Mouse (Mus musculus) midbrain, embryonic 11.5 days (tissue): ENCODE data around the gene Tspan14. TPM values are rescaled to one million over a fixed set of nuclear protein-coding genes. Genes with fewer than 3 reads are reported as not detected.

Experiments
- ATAC-seq: fragments of 200-750 bp; cut with Nextera tagmentation; 2 replicates; pipeline ENCODE4 v1.8.0; 2017; ENCODE audit warnings: moderate TSS enrichment, moderate library complexity; ENCODE audit not compliant: low FRiP score
- DNase-seq: peaks from one replicate; pipeline ENCODE4 v3.0.0; 2015; ENCODE audit warnings: low spot score; ENCODE audit errors: missing footprints
- H3K27ac ChIP-seq: fragments of 300-500 bp; sonication (generic); 2 replicates; pipeline ENCODE4 v1.5.1; 2014; ENCODE audit warnings: low read depth, low read length
- H3K27me3 ChIP-seq: fragments of 300-500 bp; sonication (generic); 2 replicates; pipeline ENCODE4 v1.6.1; 2014; ENCODE audit warnings: mild to moderate bottlenecking, low read length, moderate library complexity, mixed read lengths; ENCODE audit not compliant: control insufficient read depth, insufficient read depth
- H3K36me3 ChIP-seq: fragments of 300-500 bp; sonication (generic); 2 replicates; pipeline ENCODE4 v1.6.1; 2014; ENCODE audit warnings: mild to moderate bottlenecking, low read length, moderate library complexity, mixed read lengths; ENCODE audit not compliant: control insufficient read depth, insufficient read depth
- H3K4me1 ChIP-seq: fragments of 300-500 bp; sonication (generic); 2 replicates; pipeline ENCODE4 v1.6.1; 2014; ENCODE audit warnings: low read length; ENCODE audit not compliant: control insufficient read depth, insufficient read depth
- H3K4me2 ChIP-seq: fragments of 300-500 bp; sonication (generic); 2 replicates; pipeline ENCODE4 v1.6.1; 2014; ENCODE audit warnings: mild to moderate bottlenecking, moderate library complexity
- H3K4me3 ChIP-seq: fragments of 300-500 bp; sonication (generic); 2 replicates; pipeline ENCODE4 v1.5.1; 2014; ENCODE audit warnings: low read depth, low read length
- H3K9ac ChIP-seq: fragments of 300-500 bp; sonication (generic); 2 replicates; pipeline ENCODE4 v1.6.1; 2014; ENCODE audit warnings: low read length
- H3K9me3 ChIP-seq: fragments of 300-500 bp; sonication (generic); 2 replicates; pipeline ENCODE4 v1.6.1; 2016; ENCODE audit warnings: low read length; ENCODE audit not compliant: control insufficient read depth
- WGBS: fragments of 180-500 bp; shearing (Covaris S2); extraction: QIAGEN DNeasy Blood & Tissue Kit; methylation state at CpG from one replicate; pipeline ENCODE4 v1.1.7; 2014; 5-methylcytosine and 5-hydroxymethylcytosine counted together
- polyA plus RNA-seq: library from polyadenylated mRNA; unstranded; fragments of >200 nt; fragmentation: Nextera tagmentation; extraction: Ambion mirVana; gene quantifications from 2 replicates; pipeline ENCODE4 v1.2.1, GENCODE M21; 2014

The Tspan14 gene
- polyA plus RNA-seq, 1 experiment from 2014 or later, result 99.5 TPM

DNA sequence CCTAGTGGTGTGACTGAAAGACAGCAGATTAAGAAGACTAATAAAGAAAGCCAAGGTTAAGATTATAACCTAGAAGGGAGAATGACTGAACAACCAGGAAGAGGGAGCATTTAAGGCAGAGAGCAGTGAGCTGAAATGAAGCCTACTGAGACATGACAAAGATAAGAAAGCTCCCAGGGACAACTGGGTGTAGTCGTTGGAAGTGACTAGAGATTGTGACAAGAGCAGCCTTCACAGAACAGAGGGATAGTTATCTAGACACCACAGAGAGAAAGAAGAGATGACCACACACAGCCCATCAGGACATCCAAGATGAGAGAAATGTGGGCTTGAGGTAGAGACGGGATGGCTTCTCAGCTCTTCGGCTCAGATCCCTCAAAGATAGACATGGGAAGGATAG is 102.9 kb downstream of the Tspan14 start:
- no peaks in the 10 kb centered on the region for H3K9me3 ChIP-seq
- no peaks in the 10 kb centered on the region for H3K36me3 ChIP-seq
- H3K9ac ChIP-seq, result no peak overlapping the region
- no peak overlapping the region for H3K27ac ChIP-seq
- H3K4me1 ChIP-seq, result no peaks in the 10 kb centered on the region
- no peaks in the 10 kb centered on the region for H3K27me3 ChIP-seq
- no peak overlapping the region for H3K4me3 ChIP-seq
- no peak for DNase-seq
- no peak overlapping the region for H3K4me2 ChIP-seq
- ATAC-seq, result no peak
- 79% methylated on average over 3 of the region's 3 CpGs for WGBS

DNA sequence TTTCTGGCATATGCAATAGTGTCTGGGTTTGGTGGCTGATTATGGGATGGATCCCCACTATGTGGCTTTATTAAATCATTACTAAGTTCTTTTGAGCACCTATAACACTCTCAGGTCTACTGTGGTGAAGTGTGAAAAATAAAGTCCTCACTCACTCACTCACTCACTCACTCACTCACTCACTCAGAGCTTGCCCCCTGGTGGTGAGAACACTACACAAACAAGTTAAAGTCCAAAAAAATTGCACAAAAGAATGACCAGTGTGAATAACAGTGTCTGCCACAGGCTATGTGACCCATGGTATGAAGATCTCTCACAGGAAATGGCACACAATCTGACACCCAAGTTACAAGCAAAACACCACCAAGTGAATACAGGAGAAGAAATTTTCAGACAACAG is 103.6 kb downstream of the Tspan14 start:
- H3K4me3 ChIP-seq, result no peak overlapping the region
- H3K9me3 ChIP-seq, result no peaks in the 10 kb centered on the region
- H3K4me2 ChIP-seq, result no peak overlapping the region
- H3K36me3 ChIP-seq, result no peaks in the 10 kb centered on the region
- DNase-seq, result peak; percentile 21
- no peaks in the 10 kb centered on the region for H3K27me3 ChIP-seq
- no peak overlapping the region for H3K27ac ChIP-seq
- no peaks in the 10 kb centered on the region for H3K4me1 ChIP-seq
- no peak for ATAC-seq
- no peak overlapping the region for H3K9ac ChIP-seq

Other genes starting within 250 kb of the Tspan14 start
- 0.76 and 0.78 TPM in 2 replicates for gene Sh2d4b, start 73.5 kb downstream of the Tspan14 start, polyA plus RNA-seq
- gene Fam213a, start 47.0 kb upstream of the Tspan14 start, polyA plus RNA-seq, result 44.7 and 50.4 TPM in 2 replicates
- gene Dydc2, start 102.4 kb upstream of the Tspan14 start, polyA plus RNA-seq, result not detected in 2 replicates
- gene Dydc1, start 106.1 kb upstream of the Tspan14 start, polyA plus RNA-seq, result not detected in 2 replicates
- gene Mat1a, start 138.2 kb upstream of the Tspan14 start, polyA plus RNA-seq, result not detected in 2 replicates
- not detected in 2 replicates for gene Sftpa1, start 165.0 kb upstream of the Tspan14 start, polyA plus RNA-seq
- gene Mbl1, start 184.7 kb upstream of the Tspan14 start, polyA plus RNA-seq, result not detected in 2 replicates
- gene Sftpd, start 218.3 kb upstream of the Tspan14 start, polyA plus RNA-seq, result not detected in 2 replicates